Mouse (Mus musculus) G1E (cell line): ENCODE results near the gene Abcd3.

Source experiments
- CTCF ChIP-seq: IDR thresholded peaks from 2 replicates; pipeline ENCODE4 v1.5.1; 2012; ENCODE audit warnings: low read depth, low read length, inconsistent platforms, mixed read lengths
- GATA1 ChIP-seq: IDR thresholded peaks from 2 replicates; pipeline ENCODE4 v1.6.1; 2012; ENCODE audit warnings: borderline replicate concordance, low read length, inconsistent platforms, mixed read lengths

GRCm38 (mm10) chr3:121814413-121814864 is 663 bp downstream of the Abcd3 start:
- TF ChIP-seq CTCF (no peak), GATA1 (no peak)
